Mouse (Mus musculus) kidney, postnatal 14 days (tissue): ENCODE data around the gene Zfp184.
A peak's percentile ranks its signal among the peaks of the same experiment; 100 is the strongest.

Experiments used
- DNase-seq: peaks from one replicate; pipeline ENCODE4 v3.0.0; 2022; ENCODE audit warnings: mixed read lengths

The Zfp184 gene

DNA sequence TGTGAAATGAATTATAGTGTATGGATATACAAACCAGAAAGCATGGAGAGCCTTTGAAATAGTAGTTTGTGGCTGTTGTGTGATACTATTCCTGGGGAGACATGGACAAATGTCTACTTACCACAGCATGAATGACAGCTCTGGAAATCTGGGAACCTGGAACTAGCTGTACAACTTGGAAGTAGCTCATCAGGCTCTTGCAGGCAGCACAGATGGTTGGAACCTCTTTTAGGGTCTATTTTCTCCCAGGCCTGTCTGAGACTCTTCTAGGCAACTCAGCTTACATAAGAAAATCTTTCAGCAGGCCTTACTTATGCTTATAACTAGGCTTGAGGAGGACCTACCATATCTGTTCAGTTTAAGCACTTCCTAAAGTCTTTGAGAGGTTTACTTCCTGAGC, 21.5 kb upstream of the Zfp184 start:
- DNase-seq = no peak

- no peak for DNase-seq
Observed at GRCm38 (mm10) chr13:21924734-21925335, 20.1 kb upstream of the Zfp184 start.

DNA sequence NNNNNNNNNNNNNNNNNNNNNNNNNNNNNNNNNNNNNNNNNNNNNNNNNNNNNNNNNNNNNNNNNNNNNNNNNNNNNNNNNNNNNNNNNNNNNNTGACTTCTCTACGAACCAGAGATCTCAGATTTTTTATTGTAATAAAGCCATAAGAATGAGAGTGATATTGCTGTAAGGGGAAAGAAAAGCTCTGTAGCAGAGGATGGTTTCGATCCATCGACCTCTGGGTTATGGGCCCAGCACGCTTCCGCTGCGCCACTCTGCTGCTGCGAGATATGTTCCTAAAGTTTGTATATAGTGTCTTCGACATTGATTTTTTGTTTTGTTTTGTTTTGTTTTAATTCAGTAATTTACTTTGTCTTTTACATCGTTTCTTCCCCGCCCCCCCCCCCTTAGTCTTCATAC, 13.9 kb upstream of the Zfp184 start:
- no peak for DNase-seq

- no peak for DNase-seq
Observed at GRCm38 (mm10) chr13:21931740-21932139, 13.2 kb upstream of the Zfp184 start.

DNA sequence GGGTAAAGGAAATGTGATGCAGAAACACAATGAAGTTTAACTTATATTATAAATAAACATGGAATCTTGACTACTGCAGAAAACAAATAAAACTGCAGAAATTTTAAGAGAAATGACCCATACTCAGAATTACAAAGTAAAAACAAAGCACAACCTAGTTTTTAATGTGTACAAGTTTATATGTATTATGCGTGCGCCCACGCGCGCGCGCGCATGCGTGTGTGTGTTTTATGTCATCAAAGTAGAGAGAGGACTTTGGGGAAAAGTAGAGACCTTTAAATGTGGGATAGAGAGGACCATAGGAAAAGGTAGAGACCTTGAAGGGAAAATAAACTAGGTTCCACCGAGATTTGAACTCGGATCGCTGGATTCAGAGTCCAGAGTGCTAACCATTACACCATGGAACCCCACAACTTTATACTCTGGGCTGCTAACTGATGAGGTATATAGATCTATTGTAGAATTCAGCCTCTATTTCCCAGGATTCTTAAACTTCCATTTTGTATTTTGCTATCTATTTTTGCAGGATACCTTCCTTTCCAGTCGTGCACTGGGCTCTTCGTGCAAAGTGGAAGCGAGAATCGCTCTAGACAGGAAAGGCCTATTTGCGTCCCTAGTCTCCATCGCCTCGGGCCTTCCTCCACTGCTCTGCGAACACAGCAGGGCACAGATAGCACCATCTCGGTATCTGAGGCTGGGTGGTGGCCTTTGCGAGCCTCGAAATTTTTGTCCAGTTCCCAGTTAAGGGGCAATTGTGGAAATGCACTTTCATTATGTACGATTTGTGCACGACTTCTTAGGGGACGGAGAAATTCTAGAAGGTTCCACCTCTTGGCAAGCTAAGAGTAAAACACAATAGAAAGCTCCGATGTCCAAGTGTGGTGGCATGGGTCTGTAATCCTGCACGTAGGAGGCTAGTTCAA, 11.0 kb upstream of the Zfp184 start:
- DNase-seq = no peak

GRCm38 (mm10) chr13:21934982-21935791, 9.7 kb upstream of the Zfp184 start:
- peak; percentile 35 for DNase-seq

DNA sequence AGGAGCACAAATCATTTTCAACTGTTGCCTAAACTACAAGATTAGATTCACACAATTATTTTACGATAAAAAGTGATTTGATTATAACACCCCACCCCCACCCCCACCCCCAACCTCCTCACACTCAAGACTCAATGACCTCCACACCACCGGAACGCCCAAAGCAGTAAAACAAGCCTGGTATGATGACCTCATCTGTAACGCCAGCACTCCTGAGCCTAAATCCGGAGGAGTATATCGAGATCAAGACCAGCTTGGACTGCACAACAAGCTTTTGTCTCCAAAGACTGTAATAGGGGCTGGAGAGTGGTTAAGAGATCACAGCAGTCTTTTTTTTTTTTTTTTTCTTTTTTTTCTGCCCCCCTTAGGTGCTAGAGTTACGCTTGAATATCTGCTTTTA, 9.1 kb upstream of the Zfp184 start:
- no peak for DNase-seq

DNA sequence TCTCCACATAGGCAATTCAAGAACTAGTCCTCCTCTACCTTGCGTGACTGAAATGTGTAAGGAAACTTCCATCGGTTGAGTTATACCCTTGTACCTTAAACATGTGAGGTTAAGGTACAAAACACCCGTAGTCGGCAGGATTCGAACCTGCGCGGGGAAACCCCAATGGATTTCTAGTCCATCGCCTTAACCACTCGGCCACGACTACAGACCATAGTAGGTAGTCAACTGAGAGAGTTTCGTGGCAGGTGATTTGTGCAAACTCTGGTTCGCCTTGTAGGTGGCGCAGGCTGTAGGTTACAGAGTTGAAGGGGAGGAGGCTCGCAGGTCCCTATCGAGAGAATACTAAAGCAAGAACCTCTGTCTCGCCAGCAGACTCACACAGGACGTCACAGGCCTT, 7.9 kb upstream of the Zfp184 start:
- DNase-seq = no peak

DNA sequence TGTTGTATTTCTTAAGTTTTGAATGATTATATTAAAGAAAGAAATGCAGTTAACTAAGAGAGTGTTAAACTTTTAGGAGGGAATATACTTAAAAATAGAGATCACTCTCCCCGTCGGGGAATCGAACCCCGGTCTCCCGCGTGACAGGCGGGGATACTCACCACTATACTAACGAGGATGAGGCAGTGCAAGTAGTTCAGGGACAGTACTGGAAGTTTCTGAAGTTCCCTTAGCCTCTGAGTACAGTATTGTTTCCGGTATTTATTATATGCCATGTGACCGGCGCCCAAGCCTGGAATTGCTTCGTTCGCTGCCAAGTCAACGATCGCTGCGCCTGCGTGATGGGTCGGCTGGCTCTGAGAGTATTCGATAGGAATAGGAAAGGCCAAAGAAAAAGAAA, 4.7 kb upstream of the Zfp184 start:
- peak; percentile 93 for DNase-seq

GRCm38 (mm10) chr13:21940811-21941321, 4.0 kb upstream of the Zfp184 start:
- DNase-seq = peak; percentile 86

- no peak for DNase-seq
Observed at GRCm38 (mm10) chr13:21943644-21944043, 1.2 kb upstream of the Zfp184 start.

- DNase-seq = no peak
Observed at GRCm38 (mm10) chr13:21944592-21944925, 335 bp upstream of the Zfp184 start.

GRCm38 (mm10) chr13:21969269-21969668, 24.4 kb downstream of the Zfp184 start:
- no peak for DNase-seq

GRCm38 (mm10) chr13:21969816-21970215, 24.9 kb downstream of the Zfp184 start:
- DNase-seq = no peak

DNA sequence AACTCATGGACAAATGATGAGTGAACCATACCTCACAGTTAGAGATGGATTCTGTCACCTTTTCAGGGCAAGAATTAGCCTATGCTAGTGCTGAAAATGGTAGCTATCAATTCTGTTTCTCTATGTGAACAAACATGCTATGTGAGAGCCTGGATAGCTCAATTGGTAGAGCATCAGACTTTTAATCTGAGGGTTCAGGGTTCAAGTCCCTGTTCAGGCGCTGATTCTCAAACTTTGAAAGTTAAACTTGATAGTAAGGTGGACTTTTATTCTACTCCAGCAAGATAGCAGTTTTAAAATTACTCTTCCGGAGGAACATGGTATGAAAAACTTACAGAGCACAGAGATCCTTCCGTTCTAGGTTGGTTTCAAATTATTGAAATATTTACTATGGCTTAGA, 26.7 kb downstream of the Zfp184 start:
- DNase-seq = no peak

DNA sequence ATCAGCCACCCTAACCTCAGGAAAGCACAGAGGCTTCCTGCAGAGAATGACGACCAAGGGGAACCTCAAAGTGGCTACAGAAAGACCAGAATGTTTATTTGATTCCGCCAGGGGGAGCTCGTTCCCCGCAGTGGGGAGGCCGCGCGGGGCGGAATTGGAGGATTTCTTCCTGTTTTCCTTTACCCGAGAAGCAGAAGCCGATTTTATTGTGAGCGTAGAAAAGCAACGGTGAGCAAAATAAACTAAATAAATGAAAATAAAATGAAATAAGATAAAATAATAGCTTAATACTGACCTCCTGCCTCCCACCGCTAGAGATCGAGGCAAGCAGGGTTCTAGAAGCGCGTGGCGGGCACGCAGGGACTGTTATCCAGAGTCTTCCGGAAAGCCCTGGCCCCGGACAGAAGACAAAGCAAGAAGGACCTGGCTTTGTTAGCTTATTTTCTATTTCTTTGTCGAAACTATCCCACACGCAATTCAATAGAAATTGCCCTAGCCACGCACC, 29.4 kb downstream of the Zfp184 start:
- peak; percentile 91 for DNase-seq

DNA sequence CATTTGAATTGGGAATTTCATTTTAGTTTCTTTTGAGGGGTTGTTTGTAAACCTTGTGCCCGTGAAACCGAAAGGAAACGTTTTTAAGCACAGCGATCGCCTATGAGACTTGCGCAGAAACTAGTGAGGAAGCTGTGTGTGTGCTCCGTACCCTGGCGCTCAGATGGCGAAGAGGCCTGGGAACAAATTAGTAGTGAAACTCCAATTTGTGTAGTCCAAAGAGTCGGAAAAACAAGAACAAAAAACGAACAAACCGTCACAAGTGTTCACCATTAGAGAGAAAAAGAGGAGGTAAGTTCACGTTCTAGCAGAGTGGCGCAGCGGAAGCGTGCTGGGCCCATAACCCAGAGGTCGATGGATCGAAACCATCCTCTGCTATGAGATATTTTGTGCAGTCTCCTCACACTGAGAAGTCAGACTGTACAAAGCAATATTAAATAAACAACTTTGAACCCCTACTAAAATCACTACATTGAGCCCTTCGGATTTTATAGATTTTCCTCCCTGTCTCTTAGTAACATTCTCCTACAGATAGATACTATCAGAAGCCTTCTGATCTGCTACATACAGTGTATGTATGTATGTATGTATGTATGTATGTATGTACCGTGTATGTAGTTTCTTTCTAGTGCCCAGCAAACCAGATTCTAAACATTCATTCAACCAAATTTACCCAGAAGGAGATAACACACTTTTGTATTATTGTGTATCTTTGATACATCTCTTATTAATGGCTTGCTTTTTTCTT, 30.0 kb downstream of the Zfp184 start:
- DNase-seq = peak; percentile 78

- DNase-seq = peak; percentile 33
Observed at GRCm38 (mm10) chr13:21980981-21981802, 36.3 kb downstream of the Zfp184 start, which contains the start of gene Pom121l2. TSS of gene Pom121l2 (plus strand) at chr13:21981194.

DNA sequence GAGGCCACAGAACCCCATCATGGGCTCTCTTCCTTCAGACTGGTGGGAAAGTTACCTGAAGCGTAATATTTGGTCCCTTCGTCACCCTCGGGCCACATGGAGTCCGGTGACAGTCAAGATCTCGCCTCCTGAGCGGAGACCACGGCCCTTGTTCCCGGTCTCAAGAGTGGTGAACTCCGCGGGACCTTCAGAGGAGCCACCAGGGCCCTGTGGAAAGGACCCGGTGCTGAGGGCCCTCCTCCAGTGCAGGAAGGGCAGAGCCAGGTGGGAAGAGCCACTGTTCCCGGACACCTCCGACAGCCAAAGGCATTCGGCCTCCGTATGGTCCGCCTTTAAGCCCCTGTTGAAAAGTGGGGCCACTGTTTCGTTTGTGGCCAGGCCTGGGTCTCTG, 36.9 kb downstream of the Zfp184 start:
- no peak for DNase-seq

DNA sequence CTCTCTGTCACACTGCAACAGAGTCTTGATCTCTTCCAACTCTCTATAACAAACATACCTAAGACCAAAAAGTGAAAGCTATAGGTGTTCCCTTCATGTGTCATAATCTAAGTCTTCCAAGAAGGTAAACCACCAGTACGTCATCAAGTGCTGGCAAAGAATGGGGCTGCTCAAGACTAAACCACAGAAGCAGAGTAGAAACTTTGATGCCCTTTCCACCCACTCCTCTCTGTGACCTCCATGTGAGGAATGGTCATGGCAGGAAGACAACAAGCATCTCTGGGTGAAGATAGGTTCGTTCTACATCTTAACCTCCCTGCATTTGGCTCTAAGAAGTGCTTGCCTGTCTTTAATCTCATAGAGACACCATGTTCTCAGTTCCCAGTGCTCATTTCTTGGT, 39.6 kb downstream of the Zfp184 start:
- DNase-seq = no peak

GRCm38 (mm10) chr13:21992550-21992949, 47.7 kb downstream of the Zfp184 start:
- DNase-seq = no peak
